Mouse (Mus musculus): ENCODE results near the gene Crtc3.

The Crtc3 gene

DNA sequence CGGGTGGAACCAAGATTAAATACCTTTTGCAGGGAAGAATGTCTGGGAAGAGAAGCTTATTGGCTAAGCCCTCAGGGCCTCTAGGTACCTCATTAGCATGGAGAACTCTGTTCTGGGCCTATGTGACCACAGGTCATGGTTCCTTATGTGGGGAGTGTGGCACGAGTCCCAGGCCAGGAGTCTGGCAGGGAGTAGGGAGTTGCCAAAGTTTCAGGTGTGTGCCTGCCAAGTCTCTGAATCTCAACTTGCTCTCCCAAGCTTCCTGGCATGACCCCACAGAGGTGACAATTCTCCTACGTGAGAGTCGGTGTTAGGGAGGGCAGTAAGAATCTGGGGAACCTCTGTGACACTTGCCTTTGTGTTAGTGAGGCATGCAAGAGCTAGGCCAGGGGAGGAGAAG lies 131.5 kb downstream of the Crtc3 start:
- DNase-seq (ENCODE audit: low spot score in 2 of 2): no peak

DNA sequence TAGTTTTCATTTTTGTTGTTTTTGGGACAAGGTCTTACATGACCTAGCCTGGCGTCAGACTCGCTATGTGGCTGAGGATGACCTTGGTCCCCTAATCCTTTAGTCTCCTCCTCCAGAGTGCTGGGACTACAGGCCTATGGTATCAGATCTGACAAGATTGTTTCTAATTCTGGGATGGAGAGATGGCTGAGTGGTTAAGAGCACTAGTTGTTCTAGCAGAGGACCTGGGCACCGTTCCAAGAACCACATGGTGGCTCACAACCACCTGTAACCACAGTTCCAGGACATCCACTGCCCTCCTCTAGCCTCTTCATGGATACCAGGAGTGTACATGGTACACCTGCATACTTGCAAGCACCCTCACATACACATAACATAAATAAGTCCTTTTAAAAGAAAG lies 132.5 kb downstream of the Crtc3 start:
- DNase-seq (ENCODE audit: low spot score in 2 of 2): no peak

DNA sequence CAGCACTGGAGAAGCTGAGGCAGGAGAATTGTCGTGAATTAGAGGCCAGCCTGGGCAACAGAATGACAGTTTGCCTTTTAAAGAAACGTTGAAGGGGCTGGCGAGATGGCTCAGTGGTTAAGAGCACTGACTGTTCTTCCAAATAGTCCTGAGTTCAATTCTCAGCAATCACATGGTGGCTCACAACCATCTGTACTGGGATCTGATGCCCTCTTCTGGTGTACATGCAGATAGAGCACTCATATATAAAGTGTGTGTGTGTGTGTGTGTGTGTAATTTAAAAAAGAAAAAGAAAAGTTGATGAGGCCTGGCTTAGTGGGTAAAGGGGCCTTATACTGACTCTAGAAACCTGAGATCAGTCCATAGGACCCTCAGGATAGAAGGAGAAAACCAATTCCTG lies 133.5 kb downstream of the Crtc3 start:
- DNase-seq (ENCODE audit: low spot score in 2 of 2): peak; percentile 22 to 25

DNA sequence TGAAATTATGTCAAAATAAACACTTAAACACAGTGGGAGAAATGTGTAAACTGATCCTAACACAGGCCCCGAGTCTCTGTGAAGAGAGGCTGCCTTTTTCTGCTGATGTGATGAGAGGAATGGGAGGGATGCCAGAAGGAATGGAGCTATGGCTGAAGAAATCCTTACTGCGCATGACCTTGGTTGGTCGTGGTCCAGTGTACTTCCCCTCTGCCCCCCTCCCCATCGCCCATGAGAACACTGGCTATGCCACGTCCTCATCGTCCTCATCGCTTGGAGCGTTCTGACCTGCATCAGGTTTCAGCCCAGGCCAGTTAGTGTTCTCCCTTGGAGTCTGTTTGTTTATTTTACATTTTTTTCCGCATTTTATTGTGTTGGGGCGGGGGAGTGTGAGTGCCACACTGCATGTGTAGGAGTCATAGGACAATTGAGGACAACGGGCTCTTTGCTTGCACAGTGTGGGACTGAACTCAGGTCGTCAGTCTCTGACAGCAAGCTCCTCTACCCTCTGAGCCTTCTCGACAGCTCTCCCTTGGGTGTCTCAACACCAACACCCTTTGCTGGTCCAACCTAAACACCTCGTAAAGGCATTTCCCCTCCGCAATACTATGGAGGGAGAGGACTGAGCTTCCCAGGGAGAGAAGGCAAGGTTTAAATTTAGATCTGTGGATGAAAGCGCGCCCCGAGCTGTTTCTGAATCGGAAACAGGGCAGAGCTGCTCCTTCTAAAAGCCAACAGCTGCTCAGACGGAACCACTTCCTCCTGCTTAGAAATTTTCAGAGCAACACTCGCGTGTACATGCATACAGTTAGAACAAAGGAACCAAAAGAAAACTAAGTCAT lies 134.3 kb downstream of the Crtc3 start:
- DNase-seq (ENCODE audit: low spot score in 2 of 2): peak; percentile 35 to 51

DNA sequence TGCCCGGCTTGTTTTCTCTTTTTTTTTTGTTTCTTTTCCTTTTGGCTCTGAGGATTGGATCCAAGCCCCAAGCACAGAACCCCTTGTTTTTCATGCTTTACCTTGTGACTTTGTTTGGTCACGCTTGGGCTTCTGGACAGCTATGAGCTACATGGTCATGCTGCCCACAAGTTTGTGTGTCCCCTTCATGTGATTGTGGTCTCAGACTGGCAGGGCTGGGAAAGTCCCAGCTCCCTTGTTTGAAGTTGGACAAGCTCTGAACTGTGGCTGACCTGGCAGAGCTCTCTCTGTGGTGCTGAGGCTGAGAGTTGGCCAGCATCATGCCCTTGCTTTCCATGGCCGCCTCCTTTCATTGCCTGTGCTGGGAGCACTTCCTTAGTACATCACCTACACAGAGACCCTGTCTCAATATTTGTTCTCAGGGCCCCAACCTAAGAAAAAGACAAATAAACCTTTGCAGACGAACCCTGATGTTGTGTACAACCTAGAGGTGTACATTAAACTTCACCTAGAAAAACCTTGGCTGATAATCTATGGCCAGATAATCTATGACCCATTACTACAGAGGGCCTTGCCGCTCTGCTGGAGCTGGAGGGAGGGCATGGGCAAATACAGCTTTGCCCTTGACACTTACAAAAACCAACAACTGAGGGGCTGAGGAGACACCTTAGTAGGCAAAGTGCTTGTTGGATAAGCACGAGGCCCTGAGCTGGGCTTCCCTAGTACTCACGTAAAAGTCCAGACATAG lies 140.0 kb downstream of the Crtc3 start:
- DNase-seq (ENCODE audit: low spot score in 2 of 2): peak; percentile 35 to 56

DNA sequence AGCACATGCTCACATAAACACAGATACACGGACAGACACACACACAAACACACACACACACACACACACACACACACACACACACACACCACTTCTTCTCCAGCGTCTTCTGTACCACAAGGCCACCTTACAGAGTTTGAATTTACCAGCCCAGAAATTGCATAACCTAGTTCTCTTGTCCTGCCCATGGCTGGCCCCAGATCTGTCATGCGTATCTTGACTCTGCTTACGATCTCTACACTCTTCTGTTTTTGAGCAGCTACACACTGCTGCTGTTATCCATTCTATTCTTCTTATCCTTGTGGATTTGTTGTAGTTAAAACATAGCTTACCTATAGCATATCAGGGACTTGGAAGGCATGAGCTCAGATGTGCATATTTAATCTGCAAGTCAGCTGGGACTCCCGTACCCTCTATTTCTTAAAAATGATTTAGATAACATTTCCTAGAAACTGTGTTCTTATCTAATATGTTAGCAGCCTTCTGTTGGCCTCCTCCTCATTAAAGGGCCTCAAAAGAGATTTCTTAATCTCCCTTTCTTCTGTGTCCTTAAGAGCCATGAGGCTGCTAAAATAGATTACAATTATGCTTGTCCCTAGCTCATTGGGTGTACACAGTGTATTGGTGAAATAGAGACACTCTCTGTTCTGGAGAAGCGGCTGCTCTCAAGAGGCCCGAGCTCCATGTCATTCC lies 146.4 kb downstream of the Crtc3 start:
- DNase-seq (ENCODE audit: low spot score in 2 of 2): no peak

DNA sequence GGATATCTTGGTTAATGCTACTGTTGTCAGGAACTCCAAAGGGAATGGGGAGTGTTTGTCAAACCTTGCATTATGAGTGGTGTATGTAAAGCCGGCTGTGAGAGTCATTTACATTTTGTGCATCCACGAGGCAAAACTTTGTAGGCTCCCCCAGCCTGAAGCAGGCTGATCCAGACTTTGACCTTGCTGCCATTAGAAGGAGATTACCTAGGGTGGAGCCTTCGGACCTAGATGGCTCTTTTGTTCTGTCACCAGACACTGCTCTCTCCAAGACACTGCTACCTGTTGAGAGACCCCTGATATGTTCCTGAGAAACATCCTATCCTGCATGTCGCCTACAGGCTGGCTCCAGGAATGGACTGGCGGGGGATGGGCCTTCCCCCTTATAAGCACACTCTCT lies 149.1 kb downstream of the Crtc3 start:
- no peak for DNase-seq (ENCODE audit: low spot score in 2 of 2)
